Mouse (Mus musculus): ENCODE data around the gene Osm.
A peak's percentile ranks its signal among the peaks of the same experiment; 100 is the strongest.

Osm gene

DNA sequence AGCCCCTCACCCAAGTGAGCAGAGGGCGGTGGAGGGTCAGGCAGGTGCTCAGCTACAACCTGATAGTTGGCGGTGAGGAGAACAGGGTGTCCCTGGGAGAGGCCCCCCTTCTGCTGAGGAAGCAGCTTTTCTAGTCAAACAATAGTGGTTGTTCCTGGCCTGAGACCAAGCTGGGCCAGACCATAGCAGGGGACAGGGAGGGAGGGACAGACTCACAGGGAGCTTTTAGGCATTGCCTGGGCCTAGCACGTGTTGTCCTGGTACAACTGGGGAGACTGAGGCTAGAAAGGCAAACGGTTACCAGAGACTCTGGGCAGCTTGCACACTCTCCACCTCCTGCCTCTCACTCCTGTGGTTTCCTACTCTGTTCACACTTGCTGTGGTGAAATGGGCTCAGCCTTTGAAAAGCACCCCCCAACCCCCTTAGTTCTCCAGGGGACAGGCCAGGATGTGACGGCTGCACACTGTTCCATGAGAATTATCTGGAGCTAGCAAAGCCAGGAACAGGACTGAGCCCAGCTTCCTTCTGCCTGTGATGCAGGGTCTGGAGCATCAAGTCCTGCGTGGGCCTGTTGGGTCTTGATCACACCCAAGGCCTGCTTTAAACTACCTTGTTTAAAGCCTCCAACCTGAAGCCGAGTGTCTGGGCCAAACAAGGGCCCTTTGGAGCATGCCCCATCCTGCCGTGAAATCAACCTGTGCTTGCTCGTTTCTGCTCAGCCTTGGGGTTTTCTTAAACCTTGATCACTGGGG, 19.8 kb upstream of the Osm start:
- no peak for DNase-seq

DNA sequence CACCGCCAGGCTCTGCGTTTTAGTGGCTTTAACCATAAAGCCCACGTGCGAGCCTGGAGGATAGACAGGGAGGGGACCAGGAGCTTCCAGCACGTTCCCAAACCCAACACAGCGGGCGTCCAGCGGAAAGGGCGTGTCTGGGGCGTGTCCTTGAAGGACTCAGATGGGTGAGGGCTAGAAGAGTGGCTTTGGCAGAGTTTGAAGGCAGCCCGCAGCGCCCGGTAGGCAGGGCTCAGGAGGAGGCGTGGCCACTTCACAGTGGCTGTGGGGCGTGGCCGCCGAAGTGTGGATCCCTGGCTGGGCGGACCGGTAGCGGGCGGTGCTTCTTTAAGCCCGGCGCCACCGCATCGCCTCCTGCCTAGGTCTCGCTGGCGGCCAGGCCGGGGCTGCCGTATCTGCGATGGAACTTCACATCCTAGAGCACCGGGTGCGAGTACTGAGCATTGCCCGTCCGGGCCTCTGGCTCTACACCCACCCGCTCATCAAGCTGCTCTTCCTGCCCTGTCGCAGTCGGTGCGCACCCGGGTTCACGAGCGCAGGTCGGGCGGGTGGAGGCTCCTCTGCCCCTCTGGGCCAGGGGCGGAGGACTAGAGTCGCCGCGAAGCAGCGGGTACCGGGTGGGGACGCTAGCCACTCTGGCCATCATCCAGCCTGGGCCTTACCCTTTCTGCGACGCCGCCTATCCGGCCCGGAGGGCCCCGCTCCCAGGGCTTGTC, 18.1 kb upstream of the Osm start, which contains the start of gene Castor1:
Gene Castor1, plus strand, starts transcription at position 312 of the 716 bp plus-strand sequence.
- DNase-seq, result peak; percentile 87

DNA sequence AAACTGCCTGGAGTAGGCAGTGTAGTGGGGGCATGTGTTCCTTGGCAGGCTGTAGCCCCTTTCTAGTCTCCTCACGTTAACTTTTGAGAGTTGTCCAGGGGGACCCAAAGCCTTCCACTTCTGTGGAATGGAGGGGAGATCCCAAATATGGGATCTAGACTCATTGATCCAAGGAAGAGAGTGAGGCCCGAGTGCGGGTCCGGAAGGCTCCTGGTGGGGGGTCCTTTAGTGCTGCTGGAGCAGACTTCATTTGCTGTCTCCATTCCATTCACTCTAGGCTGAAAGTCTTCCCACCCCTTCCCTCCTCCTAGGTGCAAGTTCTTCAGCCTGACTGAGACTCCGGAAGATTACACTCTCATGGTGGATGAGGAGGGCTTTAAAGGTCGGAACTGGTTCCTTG, 17.6 kb upstream of the Osm start:
- DNase-seq, result no peak

DNA sequence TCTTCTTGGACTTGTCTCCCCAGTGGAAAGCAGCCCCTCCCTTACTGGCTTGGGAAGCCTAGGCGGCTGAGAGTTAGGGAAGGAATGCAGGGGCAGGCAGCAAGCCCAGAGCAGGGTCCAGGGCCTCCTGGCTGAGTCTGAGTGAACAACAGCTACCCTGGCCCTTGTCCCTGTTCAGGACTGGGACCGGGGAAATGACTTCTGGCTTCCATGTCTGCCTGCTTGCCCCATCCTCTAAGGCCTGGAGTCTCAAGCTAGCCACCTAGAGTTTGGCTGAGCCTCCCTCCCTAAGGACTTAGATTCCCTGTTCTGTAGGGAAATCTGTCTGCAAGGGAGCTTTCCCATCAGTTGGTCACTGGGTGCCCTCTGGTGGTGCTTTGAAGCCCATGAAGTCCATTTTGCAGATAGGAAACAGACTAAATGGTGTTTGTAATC, 16.9 kb upstream of the Osm start:
- DNase-seq, result no peak

DNA sequence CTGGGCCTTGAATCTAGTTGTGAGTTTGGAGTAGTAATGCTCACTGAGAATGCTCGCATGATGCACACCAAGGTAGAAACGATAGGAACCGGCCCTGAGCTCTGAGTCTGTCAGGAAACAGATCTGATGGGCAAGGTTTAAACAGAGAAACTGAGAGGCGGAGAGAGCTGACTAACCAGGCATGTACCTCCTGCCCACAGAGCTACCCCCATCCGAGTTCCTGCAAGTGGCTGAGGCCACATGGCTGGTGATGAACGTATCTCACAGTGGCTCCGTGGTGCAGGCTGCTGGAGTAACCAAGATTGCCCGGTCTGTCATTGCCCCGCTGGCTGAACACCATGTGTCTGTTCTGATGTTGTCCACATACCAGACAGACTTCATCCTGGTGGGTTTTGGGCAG, 16.3 kb upstream of the Osm start:
- DNase-seq, result no peak

DNA sequence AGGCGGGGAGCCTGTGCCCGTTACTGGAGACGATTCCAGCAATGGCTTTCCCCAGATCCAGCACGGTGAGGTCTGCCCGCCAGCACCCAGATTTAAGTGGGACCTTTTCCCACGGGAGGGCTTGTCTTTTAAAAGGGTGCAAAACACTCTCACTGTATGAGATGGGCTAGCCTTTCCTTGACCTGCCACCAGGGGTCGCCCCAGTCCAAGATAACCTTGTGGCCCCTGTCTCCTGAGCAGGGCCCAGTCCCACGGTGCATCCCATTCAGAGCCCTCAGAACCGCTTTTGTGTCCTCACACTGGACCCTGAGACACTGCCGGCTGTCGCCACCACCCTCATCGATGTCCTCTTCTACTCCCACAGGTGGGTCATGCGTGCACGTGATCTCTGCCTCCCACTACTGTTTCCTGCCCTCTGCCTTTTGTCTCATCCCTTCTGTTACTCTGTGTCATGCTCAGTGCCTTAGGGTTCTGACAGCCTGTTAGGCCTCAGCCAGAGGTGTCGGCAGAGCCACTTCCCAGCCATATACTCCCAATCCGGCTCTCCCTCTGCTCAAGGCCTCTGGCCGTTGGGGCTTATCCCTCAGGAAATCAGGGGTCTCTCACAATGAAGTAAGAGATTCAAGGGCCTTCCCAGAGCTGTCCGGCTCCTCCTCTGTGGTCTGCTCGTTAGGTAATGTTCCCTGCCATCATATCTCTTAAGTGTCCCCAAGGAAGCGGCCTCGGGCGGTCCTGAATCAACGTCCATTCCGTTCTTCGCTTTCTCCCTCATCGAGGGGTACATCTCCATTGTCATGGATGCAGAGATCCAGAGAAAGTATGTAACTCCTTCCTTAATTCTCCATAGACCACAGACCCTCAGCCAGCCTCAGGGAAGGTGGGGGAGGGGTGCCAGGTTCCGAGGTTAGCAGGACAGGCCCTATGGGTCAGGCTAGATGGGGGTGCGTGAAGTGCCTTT, 15.5 kb upstream of the Osm start:
- DNase-seq, result peak; percentile 94

DNA sequence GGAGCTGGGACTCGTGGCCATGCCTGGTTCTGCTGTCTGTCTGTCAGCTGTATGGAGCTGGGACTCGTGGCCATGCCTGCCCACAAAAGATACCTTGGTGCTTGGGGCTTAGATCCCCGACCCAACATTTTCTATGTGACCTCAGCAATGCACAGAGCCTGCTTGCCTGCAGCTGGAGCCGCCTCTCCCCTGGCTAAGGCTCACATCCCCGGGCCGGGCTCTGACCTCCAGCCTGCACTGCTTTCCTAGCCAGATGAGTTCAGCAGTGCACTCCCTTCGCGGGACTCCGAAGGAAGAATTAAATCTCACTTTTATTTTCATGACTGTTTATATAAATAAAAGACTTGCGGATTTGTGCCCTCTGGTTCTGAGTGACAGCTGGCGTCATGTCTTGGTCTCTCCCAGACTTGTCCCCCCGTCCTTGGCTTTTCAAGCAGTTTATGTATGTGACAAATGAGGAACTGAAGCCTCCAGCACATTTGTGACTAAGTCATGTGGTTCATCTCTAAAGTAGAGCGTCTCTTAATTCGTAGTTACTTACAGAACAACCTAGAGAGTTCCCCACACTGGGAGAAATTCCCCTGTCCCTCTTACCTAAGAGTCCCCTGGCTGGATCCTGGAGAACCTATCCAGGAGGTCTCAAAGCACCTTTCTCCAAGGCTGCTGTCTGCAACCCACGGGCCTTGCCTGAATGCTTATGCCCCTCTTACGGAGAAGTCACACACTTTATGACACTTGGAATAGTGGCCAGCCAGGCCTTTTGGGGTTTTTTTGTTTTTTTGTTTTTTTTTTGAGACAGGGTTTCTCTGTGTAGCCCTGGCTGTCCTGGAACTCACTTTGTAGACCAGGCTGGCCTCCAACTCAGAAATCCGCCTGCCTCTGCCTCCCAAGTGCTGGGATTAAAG, 13.9 kb upstream of the Osm start:
- no peak for DNase-seq

DNA sequence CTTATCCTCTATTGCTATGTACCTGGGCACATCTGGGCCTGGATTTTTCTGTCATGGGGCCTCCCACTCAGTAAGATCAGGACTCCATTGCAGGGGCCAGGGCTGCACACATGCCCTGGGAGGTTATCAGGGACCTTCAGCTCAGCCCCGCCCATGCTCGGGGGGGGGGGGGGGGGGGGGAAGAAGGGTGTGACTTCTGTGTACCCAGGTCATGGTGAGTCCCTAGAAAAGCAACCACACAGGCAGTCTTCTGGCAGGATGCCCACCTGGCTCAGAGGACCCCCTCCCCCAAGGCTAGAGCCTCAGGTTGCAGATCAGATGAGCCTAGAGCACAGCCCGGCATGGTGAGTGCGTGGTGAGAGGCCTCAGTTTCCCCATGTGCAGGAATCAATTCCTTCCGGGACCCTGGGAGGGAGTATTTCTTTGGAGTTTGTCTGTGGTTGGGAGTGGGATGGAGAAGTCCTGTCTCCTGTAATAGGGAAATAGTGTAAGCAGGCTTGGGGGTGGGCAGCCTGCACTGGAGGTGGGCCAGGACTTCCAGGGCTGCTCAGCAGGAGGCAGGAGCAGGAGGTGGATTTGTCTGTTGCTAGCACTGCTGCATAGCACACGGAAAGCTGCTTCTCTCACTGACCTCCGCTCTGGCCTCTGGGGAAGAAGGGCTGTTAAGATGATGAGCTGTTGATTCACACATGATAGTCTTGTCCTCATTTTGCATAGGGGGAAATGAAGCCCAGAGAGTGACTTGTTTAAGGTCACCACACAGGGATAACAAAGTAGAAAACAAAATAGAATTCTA, 12.6 kb upstream of the Osm start:
- no peak for DNase-seq

DNA sequence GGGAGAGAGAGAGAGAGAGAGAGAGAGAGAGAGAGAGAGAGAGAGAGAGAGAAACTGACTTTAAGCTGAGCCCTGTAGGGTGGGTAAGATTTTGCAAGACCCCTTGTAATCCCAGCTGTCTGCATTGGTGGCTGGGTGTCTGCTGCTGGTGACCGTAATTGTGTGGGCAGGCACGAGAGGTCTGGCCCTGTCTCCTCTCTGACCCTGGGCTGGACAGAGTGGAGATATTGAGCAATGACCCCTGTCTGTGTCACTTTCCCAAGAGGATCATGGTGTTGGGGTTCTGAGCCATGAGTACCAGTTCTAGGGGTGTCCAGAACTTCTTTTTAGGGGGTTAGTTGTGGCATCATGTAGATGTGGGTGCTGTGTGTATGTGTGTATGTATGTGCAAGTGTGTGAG, 12.0 kb upstream of the Osm start:
- DNase-seq, result no peak

DNA sequence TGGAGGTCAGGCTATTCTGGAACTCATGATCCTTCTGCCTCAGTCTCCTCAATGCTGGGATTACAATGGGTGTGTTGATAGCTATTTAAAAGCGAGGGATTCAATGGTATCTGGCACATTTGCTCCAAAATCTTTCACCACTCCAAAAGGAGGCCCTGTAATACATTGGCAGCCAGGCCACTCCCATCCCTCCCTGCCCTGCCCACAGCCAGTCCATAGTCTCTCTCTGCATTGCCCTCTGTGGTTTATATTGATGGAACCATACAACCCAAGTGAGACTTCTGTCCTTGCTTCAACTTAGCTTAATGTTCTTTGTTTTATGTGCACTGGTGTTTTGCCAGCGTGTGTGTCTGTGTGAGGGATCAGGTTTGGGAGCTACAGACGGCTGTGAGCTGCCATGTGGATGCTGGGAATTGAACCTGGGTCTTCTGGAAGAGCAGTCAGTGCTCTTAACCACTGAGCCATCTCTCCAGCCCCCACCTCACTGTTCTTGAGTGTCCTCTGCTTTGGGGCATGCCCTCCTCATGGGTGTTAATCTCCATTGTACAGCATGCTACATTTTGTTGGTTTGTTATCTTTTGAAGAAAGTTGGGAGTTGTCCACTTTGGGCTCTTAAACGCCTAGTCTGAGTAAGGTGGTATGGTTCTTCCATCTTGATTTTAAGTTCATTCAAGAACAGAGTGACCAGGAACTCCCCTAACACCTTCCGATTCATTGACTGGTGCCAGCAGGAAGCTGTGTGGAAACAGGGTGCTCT, 9.5 kb upstream of the Osm start:
- no peak for DNase-seq

DNA sequence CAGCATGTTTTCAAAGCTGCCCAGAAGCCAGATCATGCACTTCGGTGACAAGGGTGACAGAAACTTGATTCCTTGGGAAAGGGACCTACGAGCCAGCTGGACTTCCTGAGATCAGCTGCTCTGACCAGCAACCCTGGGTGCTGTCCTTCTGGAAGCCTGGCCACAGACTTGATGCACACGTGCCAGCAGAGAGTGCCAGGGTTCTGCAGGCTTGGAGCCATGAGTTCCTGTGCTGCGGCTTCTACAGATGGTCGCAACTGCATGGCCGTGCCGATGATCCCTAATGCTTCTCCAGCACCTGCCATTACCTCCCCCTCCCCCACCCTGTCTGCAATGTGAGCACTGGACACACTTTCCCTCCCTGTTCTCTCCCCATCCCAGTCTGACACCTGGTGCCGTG, 7.8 kb upstream of the Osm start:
- no peak for DNase-seq

DNA sequence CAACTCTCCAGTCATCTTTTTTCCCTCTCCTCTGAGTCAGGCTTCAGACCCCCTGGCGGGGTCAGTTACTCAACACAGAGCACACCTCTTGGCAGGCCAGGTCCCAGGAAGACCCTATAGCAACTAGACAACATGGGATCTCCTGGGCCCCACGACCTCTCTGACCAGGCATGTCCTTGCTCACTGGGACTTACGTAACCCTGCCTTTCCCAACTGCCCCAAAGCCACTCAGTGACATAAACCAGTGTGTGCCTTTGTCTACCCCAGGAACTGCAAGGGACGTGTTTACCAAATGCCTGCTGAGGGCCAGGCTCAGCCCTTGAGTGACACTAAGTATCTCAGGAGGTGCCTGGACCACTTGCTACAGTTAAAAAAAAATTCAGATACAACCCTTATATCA, 6.4 kb upstream of the Osm start:
- no peak for DNase-seq

DNA sequence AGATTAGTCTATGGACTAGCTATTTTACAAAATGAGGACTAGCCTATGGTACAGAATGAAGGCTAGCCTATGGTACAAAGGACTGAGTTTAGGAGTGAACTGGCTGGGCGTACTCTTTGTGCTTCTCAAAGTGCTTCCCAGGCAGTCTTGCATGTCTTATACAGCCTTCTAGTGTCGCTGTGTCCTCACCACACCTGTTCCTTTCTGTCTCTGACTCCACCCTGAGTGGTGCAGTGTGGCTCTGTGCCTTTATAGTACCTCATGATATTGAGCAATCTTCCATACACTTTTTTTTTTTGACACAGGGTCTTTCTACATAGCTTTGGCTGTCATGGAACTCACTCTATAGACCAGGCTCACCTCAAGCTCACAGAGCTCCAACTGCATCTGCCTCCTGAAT, 4.8 kb upstream of the Osm start:
- no peak for DNase-seq

DNA sequence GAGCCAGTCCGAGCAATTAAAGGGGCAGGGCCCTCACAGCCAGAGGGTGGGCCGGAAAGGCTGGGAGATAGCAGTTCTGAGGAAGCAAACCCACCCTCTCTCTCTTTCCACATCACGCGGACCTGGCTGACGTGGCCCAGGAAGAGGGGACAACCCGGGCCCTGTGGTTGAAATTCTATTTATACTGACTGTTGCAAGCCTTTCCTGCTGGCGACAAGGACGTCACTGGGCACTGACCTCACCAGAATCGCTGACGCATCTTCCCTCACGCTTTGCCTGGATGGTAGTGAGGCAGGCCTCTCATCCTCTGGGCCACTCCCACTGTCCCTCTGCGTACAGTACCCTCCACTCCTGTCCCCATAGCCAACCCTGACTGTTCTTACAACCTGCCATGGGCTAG, 3.6 kb upstream of the Osm start:
- DNase-seq, result no peak

DNA sequence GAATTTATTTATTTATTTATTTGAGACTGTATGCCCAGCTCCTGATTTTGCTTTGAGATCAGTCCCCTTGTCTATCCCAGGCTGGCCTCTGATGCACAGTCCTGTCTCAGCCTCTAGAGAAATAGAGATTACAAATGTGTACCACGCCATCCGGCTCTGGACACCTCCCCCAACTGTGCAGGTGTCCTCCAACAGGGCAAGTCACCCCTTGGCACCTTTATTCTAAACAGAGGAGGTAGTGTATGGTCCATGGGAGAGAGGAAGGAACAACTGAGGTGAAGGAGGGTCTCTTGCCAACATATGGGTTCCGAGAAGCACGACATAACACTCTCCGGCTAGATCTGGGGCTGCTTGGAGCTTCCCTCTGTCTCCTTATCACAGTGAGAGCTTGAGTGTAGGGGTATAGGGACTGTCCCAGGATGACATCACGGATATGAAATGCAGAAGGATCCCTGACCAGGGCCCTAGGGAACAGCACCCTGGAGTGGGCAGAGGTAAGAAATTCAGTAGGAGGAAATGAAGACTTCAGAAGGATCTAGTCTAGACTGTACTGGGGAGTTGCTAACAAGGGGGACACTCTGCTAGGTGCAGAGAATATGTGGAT, 1.1 kb upstream of the Osm start:
- DNase-seq, result no peak

DNA sequence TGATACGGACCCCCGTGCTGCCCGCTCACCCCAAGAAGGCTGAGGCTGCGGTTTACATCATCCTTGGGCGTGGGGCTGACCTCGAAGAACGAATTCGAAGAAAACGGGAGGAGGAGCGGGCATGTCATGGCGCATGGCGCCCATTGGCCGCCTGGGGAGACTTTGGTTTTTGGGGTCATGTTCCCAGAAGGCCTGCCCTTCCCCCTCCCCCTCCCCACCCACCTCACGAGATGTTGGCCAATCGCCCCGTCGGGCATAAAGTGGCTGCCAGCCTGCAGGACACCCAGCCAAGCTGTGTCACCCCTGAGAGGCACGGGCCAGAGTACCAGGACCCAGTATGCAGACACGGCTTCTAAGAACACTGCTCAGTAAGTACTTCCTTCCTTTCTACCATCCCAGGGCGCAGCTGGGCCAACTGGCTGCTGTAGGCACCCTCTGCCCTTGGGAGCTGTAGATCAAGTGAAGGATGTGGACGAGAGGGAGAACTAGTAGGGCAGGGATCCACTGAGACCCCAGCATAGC, 387 bp downstream of the Osm start:
- peak; percentile 59 for DNase-seq

DNA sequence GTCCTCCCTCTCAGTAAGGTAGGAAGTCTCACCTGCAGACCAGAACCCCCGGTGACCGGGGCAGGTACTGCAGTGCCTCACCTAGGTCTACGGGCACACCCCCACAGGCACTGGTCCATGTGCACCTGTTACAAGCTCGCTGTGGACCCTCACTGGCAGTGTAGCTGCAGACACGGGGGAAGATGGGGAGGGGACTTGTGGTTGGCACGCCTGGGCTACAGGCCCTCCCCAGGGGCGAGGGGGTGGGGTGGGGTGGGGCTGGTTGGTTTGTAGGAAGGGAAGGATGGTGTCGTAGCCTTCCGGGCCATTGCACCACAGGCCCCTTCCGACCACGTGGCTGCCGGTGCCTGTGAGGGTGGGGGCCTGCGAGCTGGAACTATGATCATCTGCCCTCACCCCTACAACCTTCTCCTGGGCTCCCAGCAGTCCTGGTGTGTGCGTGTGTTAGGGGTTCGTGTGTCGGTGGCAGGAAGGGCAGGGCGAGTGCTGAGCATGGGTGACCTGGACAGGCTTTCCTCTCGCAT, 1.2 kb downstream of the Osm start:
- DNase-seq, result peak; percentile 72

DNA sequence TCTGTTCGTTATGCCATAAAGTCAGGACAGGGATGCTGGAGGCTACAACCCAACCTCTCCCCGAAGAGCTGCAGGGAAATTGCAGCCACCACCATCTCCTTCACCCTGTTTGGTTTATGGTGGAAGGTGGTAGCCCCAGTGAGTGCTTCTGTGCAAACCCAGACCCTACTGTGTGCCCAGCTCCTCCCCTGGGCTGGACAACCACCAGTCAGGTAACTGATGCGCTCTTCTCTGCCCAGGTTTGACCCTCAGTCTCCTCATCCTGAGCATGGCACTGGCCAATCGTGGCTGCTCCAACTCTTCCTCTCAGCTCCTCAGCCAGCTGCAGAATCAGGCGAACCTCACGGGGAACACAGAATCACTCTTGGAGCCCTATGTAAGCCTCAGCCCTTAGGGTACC, 1.9 kb downstream of the Osm start:
- DNase-seq, result no peak

DNA sequence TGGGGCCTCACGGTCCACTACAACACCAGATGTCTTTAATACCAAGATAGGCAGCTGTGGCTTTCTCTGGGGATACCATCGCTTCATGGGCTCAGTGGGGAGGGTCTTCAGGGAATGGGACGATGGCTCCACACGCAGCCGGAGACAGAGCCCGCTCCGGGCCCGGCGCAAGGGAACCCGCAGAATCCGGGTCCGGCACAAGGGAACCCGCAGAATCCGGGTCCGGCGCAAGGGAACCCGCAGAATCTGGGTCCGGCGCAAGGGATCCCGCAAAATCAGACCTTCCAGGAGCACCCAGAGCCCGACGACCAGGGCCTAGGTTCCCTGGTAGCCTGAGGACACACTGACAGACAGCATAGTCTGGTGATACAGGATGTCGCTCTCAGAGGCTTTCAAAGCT, 3.5 kb downstream of the Osm start:
- DNase-seq, result no peak

DNA sequence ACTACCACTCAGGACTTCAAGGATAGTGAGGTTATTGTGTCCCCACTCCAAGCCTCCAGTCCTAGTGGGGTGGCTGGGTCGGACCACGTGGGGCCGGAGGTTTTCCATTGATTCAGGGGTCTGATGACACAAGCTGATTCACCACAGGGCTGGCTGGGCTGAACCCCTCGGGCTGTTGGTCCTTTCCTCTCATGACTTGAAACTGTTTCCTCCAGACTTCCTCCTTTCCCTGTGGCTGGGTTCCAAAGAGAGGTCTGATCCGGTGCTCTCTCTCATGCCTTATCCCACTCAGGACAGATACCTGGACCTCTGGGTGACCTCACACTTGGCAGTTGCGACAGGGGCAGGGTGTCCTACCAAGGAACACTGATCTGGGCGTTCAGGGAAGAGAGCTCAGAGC, 3.9 kb downstream of the Osm start:
- DNase-seq, result no peak
